Mouse (Mus musculus): ENCODE measurements around the gene Myl6.

GRCm38 (mm10) chr10:128458348-128458718 lies 35.6 kb downstream of the Myl6 start:
- TF ChIP-seq CTCF (IDR thresholded peaks at IDR 0.05; ENCODE audit: low read depth) (no peak), EP300 (optimal IDR thresholded peaks at IDR 0.05) (no peak)
